Mouse (Mus musculus) adrenal gland (tissue): ENCODE measurements at regions not wholly inside any gene's neighbourhood (a gene's known extent, or its start where the extent isn't known, plus 50 kb on each side); places are given as distances from the start of the nearest gene placed in this dataset.

Experiments used
- intact Hi-C: fragments of 180-260 bp; cut with DNase I; formaldehyde crosslinking; loops from one replicate; pipeline ENCODE4 v1.15.1; 2025

DNA sequence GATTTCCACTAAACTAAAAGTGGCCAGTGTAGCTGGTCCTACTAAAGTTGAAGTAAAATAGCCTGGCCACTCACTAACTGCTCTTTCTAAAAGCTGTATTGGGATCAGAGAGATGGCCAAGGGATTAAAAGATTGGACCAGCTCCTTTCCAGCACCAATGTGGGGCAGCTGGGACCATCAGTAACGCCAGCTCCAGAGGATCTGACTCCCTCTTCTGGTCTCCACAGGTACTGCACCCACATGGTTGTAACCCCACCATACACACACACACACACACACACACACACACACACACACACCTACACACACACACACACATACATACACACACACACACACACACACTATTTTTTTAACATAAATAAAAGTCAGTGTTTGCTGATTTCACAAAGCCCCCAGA, 122.1 kb upstream of the Topaz1 start:
- intact Hi-C loops = no loop called here

DNA sequence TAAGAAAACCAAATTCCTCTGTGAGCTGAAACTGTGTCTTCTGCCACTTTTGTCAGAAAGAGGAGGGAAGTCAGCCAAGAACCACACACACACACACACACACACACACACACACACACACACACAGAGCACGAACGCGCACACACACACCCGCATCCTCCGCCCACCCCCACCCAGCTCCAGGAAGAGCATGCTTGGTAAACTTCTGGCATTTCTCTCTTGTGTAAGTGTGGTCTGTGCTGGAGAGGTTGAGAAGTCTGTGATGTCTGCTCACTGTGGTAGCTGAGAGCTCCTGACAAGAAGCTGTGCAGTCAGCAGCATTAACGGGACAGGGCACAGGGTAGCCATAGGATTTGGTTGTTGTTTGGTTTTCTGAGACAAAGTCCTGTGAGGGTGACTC, 120.8 kb upstream of the Topaz1 start:
- intact Hi-C loops = no loop called here

DNA sequence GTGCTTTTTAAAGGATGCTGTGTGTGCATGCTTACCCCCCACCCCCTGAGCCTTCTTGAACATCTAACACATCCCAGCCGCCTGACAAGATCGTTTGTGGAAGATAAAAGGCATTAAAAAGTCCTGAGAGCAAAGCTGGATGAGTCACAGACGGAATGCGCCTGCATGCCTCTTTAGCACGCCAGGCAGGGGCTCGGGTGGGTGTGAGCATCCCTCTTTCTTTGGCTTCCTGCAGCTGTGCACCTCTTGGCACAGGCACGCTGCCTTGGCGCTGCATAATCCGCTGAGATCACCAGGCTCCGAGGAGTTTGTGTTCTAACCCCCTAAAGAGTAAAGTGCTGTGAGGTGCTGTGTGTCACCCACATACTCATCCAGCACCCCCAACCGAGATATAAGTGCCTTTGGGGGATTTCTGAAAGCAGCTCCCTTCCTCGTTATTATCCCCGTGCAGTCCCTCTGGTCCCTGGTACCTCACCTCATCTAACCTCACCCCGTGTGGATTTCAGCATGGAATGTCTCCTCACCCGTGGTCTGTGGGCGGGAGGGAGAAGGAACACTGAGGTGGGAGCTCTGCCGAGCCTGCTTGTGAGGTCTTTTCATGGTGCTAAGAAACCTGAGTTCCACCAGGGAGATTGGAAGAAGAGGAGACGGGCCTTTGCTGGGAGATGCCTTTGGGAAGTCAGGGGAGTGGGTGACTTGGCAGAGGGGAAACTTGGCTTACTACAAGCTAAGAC, 117.8 kb upstream of the Topaz1 start:
- intact Hi-C loops = no loop called here

DNA sequence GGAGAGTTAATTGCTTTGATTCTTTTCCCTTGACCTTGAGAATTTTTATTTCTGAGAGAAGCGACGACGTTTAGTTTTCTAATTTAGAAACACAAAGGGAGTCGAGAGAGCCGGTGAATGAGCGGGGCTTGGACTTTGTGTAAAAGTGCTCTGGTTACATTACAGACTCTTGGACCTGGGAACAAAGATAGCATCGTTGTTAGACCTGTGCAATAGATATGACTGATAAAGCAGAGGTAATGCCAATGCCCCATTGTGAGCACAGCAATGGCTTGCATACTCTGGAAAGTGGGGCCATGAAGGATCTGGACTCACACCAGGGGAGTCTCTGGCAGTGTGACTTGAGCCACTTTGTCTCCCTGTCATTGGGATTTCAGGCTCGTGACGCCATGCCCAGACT, 115.4 kb upstream of the Topaz1 start:
- intact Hi-C loops = no loop called here

DNA sequence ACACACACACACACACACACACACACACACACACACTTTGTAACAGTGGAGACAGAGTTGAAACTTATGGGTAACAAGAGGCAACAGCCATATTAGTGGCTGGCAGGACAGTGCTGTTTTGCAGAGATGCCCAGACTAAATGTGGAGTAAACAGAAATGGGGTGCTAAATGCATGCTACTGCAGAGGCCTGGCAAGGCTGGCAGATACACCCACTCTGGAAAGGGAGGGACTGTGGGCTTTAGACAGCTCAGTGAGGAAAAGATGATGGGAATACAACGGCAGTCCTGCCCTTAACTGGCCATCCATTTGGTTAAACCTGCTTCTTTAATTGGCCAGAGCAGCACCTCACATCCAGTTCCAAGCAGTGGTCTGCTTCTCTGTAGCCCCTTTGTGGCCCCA, 113.7 kb upstream of the Topaz1 start:
- intact Hi-C loops = no loop called here

DNA sequence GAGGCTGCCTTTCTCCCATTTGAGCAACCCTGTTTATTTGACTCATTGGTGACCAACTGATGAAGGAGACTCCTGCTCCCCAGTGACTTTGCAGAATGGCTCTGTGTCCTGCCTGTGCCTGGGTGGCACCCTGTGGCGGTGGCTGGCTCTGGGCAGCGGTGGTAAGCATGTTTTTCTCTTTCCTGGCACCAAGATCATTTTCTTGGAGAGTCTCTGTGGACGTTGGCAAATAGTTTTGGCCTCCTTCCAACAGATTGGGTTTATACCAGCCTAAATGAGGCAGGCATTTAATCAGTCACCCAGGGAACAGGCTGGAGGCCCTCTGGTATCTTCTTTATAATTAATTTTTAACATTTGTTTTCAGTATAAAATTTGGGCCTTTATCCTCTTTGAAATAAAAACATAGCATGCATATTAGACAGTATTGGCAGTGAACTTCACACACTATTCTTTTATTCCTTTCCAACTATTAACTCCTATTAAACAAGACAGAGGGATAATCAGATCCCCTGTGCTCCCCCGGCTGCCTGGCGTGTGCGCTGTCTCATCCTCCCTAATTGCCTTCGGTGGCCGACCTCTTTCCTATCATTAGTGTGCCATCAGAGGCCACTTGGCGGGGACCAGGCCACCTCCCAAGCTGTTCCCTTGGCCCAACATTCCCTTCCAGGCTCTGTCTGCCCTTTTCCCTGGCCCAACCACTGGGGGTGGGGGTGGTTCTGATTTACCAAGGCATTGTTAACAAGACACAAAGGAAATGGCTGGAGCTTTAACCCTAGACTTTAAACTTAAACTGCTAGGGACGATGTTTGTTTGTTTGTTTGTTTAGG, 111.8 kb upstream of the Topaz1 start:
- intact Hi-C loops = no loop called here

DNA sequence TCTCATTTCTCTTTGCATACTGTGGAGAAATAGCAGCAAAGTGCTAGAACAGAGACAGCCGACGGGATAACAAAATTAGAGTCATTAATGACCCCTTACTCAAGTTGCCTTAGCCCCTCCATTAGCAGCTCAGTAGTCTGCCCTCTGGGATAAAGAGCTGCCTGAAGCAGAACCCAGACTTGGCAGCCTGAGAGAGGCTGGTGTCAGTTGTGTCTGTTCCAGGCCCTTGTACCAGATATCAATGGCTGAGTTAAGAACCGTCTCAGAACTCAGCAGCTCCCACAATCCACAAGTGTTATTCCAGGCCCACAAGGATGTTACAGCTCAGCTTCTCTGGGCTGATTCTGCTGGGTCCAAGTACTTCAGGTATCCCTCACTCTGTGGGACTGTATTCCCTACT, 109.6 kb upstream of the Topaz1 start:
- intact Hi-C loops = no loop called here

DNA sequence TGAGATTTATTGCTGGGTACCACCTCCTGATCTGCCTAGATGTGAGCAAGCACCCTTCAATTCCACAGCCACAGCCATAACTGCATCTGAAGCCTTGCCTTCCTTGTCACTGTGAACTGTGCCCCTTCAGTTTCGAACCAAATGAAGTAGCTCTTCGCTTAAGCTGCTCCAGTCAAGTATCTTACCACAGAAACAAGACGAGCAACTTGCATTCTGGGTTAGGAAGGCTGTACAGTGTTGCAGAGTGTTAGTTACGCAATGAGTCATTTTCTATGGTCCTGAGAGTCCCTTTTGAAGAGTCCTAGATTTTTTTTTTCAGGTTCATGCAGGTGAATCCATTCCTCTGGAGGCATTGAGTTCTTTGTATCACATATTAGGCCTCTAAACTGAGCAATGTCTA, 107.9 kb upstream of the Topaz1 start:
- intact Hi-C loops = no loop called here

DNA sequence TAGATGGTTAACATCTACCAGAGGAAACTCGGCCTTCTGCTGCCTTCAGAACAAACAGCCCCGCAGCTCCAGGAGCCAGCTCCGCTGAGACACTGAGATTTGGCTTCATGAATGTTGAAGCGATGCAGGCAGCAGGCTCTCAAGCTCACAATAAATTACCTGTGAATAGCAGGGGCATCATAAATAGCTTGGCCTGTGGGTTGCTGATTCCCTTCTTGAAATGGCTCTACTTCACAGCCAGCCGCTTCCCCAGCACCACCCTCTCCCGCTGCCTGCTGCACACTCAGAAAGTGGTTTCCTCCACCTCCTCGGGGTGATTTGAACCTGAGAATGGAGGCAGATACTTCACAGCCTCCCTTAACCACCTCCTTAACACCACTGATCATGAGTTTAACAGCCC, 104.2 kb upstream of the Topaz1 start:
- intact Hi-C loops = no loop called here

DNA sequence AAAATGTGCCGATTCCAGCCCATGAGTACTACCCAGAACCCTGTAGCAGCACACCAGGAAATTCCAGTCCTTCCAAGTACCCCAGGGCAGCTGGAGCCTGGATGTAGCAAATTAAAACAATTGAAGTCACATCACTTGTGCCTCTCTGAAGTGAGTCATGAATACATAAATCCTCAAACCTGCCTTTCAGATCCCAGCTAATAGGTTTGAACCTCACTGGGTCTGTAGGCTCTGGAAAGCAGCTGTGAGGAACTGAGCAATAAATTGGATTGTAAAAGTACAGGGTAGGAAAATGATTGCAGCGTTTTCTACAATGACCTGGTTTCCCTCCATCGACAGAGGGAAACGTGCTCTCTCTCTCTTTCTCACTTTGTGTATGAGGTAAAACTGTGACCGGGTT, 101.6 kb upstream of the Topaz1 start:
- intact Hi-C loops = no loop called here

DNA sequence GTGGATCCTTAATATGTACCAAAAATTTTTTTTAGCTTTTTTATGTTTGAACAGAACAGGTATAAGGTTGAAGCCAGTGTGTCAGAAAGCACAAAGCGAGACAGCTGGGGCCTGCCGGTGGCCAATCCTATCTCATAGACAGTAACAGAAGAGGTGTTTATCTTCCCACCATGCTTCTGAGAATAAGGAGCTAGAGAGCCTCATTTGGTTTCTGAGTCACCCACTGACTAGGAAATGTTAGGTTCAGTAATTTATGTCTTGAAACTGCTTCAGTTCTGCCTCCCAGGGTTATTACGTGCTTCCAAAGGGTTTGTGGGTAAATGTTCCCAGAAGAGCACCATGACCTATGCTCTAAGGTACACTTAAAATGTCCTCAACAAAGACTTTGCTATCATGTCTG, 96.3 kb upstream of the Topaz1 start:
- intact Hi-C loops = no loop called here

DNA sequence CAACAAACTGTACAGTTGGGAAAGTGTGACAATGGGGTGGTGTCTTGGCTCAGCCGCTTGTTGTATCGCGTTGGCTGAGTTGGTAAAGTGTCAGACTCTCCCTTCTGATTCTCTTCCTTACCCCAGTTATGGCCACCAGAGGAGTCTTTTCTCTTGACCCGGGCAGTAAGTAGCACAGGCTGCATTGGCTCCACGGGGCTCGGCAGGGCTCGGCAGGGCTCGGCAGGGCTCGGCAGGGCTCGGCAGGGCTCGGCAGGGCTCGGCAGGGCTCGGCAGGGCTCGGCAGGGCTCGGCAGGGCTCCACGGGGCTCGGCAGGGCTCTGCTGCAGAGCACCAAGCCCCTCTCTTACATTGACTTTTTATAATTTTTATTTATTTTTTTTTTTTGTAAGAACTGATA, 91.6 kb upstream of the Topaz1 start:
- intact Hi-C loops = no loop called here

DNA sequence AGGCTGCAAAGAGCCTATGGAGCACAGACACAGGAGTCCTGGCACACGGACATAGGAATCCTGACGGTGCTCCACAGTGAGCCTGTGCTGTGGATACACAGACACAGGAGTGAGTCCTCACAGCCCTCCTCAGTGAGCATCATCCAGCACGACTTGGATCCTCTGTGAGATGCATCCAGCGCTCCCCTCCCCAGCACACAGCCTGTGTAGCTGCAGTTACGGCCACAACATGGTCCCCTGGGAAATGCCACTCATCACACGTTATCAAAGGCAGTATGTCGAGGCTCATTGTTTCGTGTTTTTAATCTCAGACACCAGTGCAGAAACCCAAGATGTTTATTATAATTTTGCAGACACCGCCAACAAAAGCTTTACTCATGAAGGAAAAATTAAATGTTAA, 87.1 kb upstream of the Topaz1 start:
- intact Hi-C loops = no loop called here

DNA sequence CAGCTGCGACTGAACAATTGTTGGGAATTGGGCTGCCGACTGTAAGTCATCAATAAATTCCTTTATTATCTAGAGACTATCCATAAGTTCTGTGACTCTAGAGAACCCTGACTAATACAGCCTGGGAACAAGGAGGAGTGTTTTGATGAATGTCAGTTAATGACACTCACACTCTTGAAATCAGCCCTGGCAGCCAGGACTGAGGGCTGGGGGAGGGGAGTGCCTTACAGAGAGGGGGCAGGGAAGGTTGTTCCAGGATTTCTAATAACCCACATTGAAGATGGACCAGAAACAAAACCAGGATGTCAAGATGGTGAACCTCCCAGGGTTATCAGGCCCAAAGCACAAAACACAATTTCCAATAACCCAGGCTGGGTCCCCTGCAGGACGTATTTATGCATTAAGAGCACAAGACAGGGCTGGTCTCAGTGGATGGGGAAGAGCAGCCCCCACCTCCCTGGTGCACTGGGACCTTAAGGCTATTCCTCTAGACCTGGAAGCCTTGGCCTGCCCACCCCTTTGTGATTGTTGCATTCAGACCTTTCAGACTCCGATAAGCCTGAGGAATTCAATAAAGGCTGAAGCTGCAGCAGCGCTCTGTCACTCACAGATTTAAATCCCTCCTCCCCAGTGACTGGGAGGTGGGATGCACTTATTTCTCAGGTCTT, 80.0 kb upstream of the Topaz1 start:
- intact Hi-C loops = no loop called here

DNA sequence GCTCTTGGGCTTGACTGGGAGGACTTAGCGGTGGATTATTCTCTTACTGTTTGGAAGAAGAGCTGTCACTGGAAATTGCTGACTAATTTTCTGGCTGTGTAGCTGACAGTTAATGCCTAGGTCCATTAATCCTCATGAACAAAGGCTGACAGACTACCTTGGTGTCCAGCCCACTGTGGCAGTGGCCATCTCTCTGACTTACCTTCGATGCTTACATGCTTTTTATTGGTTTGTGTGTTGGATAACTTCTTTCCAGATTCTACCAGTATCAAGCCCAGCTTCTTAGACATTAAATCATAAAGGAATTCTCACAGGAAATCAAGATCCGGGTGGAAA, 79.5 kb upstream of the Topaz1 start:
- intact Hi-C loops = no loop called here

DNA sequence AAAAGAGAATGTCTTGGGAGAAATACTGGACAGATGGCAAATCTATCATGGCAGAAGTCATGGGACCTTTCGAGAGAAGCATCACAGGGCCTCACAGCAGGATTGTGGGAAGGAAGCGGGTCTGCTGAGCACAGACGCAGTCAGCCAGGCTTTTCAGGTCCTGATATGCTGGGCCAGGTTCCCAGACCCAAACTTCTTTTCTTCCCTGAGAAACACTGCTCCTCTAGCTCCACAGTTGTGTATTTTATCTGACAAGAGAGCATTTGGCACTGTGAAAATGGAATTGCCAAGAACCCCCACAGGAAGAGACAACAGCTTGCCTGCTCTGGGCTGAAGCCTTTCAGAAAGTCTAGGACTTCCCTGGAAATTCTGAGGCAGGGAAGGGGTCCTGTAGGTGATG, 73.4 kb upstream of the Topaz1 start:
- intact Hi-C loops = no loop called here

DNA sequence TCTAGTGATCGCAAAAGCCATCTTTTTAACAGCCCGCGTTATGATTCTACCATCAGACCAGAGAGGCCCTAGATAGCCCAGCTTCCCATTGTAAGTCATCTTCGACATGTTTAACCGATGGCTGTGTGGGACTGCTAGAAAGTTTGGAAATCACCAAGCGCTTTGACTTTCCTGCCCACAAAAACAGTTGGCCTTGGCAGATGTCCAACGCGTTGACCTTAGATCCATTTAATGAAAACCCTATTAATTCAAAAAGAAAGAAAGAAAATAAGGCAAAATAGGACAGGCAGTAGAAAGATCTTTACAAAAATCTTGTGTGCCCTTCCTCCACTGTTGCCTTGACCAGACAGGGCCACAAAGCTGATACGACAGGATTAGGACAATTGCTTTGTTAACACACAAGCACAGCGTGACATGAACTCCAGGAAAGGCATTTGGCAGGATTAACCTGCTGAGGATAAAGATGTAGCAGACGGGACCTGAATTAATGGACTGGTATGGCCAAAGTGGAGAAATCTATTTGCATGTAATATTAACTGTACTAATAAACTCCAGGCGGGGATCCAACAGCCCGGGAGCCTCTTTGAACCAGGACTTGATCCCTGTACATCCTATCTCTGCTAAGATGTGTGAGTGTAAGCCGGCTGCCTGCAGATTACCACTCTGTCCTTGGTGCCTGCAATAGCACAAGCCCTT, 69.0 kb upstream of the Topaz1 start:
- intact Hi-C loops = no loop called here

DNA sequence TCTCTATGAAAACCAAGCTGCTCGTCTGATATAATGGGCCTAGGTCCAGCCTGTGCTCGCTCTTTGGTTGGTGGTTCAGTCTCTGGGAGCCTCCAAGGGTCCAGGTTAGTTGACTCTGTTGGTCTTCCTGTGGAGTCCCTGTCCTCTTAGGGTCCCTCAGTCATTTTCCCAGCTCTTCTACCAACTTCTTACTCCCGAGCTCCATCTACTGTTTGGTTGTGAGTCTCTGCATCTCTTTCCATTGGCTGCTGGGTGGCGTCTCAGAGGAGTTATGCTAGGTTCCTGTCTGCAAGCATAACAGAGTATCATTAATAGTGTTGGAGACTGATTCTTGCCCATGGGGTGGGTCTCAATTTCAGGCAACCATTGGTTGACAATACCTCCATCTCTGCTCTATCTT, 60.0 kb upstream of the Topaz1 start:
- intact Hi-C loops = loop anchor here (2.0 to 5.0 kb wide), 2 partner anchors 35 to 70 kb away; no protein-coding TSS in a partner anchor

DNA sequence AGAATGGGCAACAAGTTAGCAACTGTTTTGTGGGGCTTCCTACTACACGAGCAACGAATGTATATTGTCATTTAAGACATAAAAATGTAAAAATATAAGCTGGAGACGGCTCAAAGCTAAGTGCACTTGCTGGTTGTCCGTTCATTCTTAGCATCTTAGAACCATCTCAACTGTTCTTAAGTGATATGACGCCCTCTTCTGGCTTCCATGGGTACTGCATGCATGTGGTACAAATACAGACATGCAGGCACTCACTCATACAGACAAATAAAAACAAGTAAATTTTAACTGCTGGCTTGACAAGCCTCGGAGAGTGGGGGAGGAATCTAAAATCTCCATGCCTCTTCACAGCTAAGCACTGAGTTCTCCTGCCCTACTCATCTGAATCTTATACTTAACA, 55.3 kb upstream of the Topaz1 start:
- intact Hi-C loops = no loop called here

DNA sequence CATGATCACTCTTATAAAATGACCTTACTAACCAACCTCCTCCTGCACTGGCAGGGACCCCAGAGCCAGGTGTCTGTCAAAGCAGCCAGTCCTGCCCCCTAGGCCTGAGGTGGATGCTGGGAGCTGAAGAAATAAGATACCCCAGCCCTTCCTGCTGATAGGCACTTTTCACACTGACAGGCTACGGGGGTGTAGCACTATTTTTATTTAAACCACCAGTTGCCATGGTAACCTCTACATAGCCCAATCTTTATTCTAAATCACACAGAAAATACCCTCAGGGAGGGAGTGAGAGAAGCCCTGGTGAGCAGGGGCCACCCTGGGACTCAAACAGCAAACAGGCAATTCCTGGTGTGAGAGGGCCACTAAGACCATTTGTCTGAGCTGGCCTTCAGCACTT, 51.4 kb upstream of the Topaz1 start:
- intact Hi-C loops = no loop called here
